Mouse (Mus musculus) mouse trophoblast stem cell (cell line): ENCODE data around the gene Epop.
"Not testable (repeated sequence)": the region's sequence is repeated elsewhere in the genome, so short reads cannot be mapped to it uniquely, and the experiment has no call there.

Experiments
- in situ Hi-C, 2 experiments: fragments of 300-500 bp; cut with MseI, MboI; formaldehyde crosslinking; loops; 2 replicates in 1 of 2; 3 replicates in 1 of 2; pipeline ENCODE4 v1.15.1; 2025

Epop gene

GRCm38 (mm10) chr11:97660734-97661647, 31.5 kb upstream of the Epop start:
- in situ Hi-C loops = no loop called here

DNA sequence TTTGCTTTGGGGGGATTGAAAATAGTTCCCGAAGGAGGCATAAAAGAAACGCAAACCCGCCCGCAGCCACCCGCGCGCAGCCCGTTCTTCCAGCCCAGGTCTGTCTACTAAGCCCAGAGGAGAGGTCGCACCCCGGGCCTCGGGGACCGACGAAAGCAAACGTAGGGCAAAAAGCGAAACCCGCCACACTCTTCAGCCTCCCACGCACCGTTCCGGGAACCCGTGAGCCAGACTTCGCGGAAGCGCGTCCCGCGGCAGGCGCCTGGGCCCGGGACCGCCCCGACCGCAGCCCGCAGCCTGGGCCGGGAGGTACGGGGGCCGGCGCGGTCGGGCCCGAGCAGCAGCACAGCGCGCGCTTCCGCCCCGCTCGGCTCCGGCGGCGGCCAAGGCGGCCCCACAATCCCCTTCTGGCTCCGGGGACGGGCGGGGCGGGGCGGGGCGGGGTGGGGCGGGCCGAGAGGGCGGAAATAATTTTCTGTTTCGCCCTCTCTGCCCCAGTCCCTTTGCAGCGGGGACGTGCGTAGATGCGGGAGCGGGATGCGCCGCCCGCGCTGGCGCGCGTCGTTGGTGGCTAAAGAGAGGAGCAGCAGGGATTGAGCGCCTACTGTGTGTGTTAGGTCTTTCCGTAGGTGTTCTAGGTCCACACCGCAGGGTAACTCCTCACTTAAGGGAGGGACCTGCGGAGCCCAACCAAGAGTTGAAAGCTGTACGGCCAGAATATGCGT, 30.6 kb upstream of the Epop start:
- in situ Hi-C loops = no loop called here

GRCm38 (mm10) chr11:97659267-97659989, 29.9 kb upstream of the Epop start:
- in situ Hi-C loops = no loop called here

DNA sequence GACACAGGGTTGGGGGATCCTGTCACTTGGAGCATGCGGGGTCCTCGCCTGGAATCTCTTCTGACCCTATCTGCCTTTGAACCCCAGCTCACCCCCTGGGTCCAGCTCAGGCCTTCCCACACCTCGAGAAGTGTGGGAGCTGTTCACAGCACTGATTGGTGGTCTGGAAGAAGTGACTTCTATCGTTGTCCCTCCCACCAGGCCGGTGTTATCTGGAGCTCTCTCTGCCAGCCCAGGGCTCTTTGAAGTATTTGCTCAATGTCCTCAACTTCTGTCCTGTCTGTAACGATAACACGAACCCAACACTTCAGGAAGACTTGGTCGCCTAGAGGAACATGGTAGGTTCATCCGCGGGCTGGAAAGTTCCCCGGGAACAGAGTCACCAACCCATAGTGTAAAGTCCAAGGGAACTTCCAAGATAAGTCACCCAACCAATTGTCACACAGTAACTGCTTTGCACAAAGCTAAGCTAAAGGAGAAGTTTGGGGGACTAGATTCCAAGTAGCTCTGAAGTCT, 29.3 kb upstream of the Epop start:
- in situ Hi-C loops = no loop called here

DNA sequence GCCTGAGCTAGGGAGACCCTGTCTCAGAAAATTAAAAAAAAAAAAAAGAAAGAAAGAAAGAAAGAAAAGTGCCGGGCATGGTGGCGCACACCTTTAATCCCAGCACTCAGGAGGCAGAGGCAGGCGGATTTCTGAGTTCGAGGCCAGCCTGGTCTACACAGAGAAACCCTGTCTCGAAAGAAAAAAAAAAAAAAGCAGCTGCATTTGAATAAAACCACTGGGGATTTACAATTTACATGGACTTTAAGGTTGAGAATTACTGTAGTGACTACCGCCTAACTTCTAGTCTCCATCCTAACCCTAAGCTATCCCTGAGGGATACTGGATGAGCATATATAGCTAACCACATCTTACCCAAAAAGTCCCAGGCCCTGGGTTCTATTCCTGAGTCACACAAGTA, 28.5 kb upstream of the Epop start:
- in situ Hi-C loops = not testable (repeated sequence)

GRCm38 (mm10) chr11:97657184-97657945, 27.9 kb upstream of the Epop start:
- in situ Hi-C loops = no loop called here

- in situ Hi-C loops = no loop called here
Observed at GRCm38 (mm10) chr11:97656269-97656971, 26.9 kb upstream of the Epop start.

DNA sequence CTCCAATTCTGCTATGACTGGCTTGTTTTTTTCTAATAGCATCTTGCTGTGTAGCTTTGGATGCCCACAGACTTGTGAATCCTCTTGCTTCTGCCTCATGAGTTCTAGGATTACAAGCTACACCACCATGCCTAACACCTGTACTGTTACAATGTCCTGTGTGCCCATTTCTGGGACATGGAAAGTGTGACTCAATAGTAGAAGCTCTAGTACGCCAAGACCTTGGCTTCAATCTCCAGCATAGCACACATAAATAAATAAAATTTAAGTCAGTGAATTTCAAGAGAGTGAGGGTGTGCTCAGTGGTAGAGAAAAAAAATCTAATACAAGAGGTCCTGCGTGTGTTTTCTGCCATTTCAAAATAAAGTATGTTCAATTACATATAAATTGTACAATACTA, 24.7 kb upstream of the Epop start:
- in situ Hi-C loops = no loop called here

GRCm38 (mm10) chr11:97653376-97653775, 23.9 kb upstream of the Epop start:
- in situ Hi-C loops = not testable (repeated sequence)

DNA sequence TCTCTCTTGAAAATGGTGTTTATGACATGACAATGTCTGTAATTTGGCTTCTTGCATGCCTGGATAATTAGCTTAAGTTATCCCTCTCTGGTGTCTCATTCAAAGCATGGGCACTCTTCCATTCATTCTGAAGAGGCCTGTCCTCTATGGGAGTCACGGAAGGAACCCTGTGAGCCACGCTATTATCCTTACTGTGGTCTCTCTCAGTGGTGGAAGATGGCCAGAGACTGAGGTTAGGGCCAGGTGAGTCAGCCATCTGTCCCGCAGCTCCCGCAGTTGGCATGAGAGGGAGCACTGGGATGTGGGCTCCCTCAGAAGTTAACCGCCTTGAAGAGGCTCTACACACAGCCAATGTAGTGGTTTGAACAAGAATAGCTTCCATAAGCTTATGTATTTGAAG, 20.8 kb upstream of the Epop start:
- in situ Hi-C loops = no loop called here

GRCm38 (mm10) chr11:97648541-97648940, 19.0 kb upstream of the Epop start:
- in situ Hi-C loops = loop anchor here (5.0 kb wide), 1 partner anchor 44 kb away; no protein-coding TSS in a partner anchor

DNA sequence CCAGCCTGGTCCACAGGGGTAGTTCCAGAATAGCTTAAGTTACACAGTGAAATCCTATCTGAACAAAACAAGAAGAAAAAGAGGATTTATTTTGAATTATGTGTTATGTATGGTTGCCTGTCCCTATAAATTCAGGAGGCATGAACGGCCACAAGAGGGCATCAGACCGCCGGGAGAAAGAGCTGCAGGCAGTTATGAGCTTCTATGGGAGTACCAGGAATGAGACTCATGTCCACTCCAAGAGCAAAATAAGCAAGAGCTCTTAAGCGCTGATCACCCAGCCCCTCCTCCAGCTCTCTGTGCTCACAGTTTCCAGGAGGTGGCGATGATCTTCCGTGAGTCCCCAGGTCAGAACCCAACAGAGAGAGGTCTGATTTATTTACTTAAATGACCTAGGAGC, 15.3 kb upstream of the Epop start:
- in situ Hi-C loops = loop anchor here (5.0 kb wide), 1 partner anchor 47 kb away; no protein-coding TSS in a partner anchor

GRCm38 (mm10) chr11:97643380-97644055, 14.0 kb upstream of the Epop start:
- in situ Hi-C loops = no loop called here

- in situ Hi-C loops = no loop called here
Observed at GRCm38 (mm10) chr11:97642746-97643145, 13.2 kb upstream of the Epop start.

DNA sequence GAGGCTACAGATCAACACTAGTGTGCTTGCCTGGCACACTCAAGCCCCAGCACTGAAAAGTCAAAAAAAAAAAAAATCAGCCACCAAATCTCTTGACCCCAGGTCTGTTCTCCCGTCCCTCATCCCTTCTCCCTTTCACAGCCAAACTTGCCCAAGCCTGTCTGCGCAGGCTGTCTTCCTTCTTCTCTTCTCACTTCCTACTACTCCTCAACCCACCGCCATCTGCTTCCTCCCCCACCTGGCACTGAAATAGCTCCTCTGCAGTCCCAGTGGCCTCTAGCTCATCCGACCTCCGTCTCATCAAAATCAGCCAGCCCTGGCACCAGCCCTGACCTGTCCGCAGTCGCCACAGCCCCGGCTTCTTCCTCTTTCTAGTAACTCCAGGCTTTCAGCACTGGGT, 12.2 kb upstream of the Epop start:
- in situ Hi-C loops = no loop called here

DNA sequence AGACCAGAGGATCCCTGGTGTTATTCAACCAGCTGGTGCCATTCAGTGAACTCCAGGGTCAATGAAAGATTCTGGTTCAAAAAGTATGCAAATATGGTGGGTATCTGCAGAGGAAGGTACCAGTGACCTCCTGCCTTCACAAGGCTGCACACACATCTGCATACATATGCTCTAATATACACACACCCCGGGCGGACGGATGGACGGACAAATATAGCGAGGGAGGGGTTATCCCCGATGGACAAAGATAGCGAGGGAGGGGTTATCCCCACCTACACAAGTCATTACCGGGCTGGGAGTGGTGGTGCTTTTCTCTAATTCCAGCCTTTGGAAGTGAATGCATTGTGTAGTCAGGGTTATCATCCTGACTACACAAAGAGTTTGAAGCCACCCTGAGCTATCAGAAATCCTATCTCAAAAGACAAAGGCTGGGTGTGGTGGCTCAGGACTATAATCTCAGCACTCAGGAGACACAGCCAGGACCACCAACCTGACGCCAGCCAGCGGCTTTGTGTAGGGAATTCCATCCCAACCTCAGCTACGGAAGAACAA, 6.0 kb upstream of the Epop start:
- in situ Hi-C loops = no loop called here

- in situ Hi-C loops = not testable (repeated sequence)
Observed at GRCm38 (mm10) chr11:97632440-97632839, 2.9 kb upstream of the Epop start.

GRCm38 (mm10) chr11:97631938-97632337, 2.4 kb upstream of the Epop start:
- in situ Hi-C loops = no loop called here

- in situ Hi-C loops = no loop called here
Observed at GRCm38 (mm10) chr11:97631500-97631899, 2.0 kb upstream of the Epop start.

DNA sequence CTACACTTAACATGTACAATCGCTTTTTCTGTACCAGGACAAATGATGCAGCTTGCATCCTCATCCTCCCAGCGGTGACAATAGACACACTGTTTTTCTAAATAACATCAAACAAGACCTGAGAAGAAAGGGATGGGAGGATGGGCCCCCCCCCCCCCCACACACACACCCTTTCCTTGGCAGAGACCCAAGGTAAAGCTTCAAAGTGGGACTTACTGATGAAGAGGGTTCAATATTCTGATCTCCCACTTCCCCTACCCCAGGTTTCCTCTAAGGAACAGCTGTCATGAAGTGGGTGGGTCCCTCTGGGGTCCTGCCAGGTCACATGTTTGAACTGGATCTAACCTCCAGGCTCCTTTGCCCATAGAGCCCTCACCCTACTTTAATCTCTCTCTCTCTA, 1.5 kb upstream of the Epop start:
- in situ Hi-C loops = no loop called here
